Mouse (Mus musculus) liver, embryonic 11.5 days (tissue): ENCODE data around the gene Mlph. TPM values are rescaled to one million over a fixed set of nuclear protein-coding genes. Genes with fewer than 3 reads are reported as not detected.
A peak's percentile ranks its signal among the peaks of the same experiment; 100 is the strongest.

ENCODE experiments used
- ATAC-seq: fragments of 200-750 bp; cut with Nextera tagmentation; replicated peaks from 2 replicates; pipeline ENCODE4 v1.8.0; 2017; ENCODE audit warnings: moderate number of reproducible peaks, mild to moderate bottlenecking, moderate TSS enrichment, moderate library complexity; ENCODE audit not compliant: low FRiP score
- DNase-seq: peaks from one replicate; pipeline ENCODE4 v3.0.0-alpha.2; 2017; ENCODE audit warnings: low spot score
- H3K27ac ChIP-seq: fragments of 300-500 bp; sonication (generic); 2 replicates; pipeline ENCODE4 v1.5.1; 2014; ENCODE audit warnings: mild to moderate bottlenecking, low read depth, low read length, control low read depth
- H3K27me3 ChIP-seq: fragments of 300-500 bp; sonication (generic); replicated peaks from 2 replicates; pipeline ENCODE4 v1.6.1; 2014; ENCODE audit warnings: low read length, mixed read lengths; ENCODE audit not compliant: control insufficient read depth, insufficient read depth
- H3K36me3 ChIP-seq: fragments of 300-500 bp; sonication (generic); 2 replicates; pipeline ENCODE4 v1.6.1; 2014; ENCODE audit warnings: mild to moderate bottlenecking, low read length, moderate library complexity, mixed read lengths; ENCODE audit not compliant: control insufficient read depth, insufficient read depth
- H3K4me1 ChIP-seq: fragments of 300-500 bp; sonication (generic); replicated peaks from 2 replicates; pipeline ENCODE4 v1.6.1; 2014; ENCODE audit warnings: low read length, mixed read lengths; ENCODE audit not compliant: control insufficient read depth, insufficient read depth
- H3K4me2 ChIP-seq: fragments of 300-500 bp; sonication (generic); 2 replicates; pipeline ENCODE4 v1.6.1; 2014; ENCODE audit warnings: mild to moderate bottlenecking, control low read depth, moderate library complexity
- H3K4me3 ChIP-seq: fragments of 300-500 bp; sonication (generic); 2 replicates; pipeline ENCODE4 v1.5.1; 2014; ENCODE audit warnings: low read depth, low read length, control low read depth
- H3K9ac ChIP-seq: fragments of 300-500 bp; sonication (generic); 2 replicates; pipeline ENCODE4 v1.6.1; 2014; ENCODE audit warnings: low read depth, low read length, control low read depth
- H3K9me3 ChIP-seq: fragments of 300-500 bp; sonication (generic); 2 replicates; pipeline ENCODE4 v1.6.1; 2016; ENCODE audit warnings: low read length, inconsistent platforms, mixed read lengths; ENCODE audit not compliant: control insufficient read depth
- WGBS: fragments of 180-500 bp; shearing (Covaris S2); extraction: QIAGEN DNeasy Blood & Tissue Kit; methylation state at CpG from one replicate; pipeline ENCODE4 v1.1.7; 2014; 5-methylcytosine and 5-hydroxymethylcytosine counted together
- polyA plus RNA-seq: library from polyadenylated mRNA; unstranded; fragments of >200 nt; fragmentation: Nextera tagmentation; extraction: Ambion mirVana; gene quantifications from 2 replicates; pipeline ENCODE4 v1.2.1, GENCODE M21; 2014

Mlph gene
- polyA plus RNA-seq, 1 experiment from 2014 or later = not detected

DNA sequence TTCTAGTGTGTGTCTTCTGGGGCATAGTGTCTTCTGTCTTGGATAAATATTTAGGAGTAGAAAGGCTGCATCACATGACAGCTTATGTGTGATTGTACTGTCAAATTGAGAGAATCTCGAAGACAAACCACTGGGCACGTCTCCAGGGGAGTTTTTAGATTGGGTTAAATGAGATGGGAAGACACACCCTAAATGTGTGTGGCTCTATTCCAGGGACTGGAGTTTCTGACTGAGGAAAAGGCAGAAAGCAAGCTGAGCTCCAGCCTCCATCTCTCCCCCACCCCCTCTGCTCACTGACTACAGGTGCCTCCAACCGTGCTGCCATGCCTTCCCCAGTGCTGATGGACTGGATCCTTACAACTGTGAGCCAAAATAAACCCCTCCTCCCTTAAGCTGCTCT, 66.5 kb downstream of the Mlph start:
- no peak for ATAC-seq
- DNase-seq = no peak
- H3K27ac ChIP-seq = no peak overlapping the region

DNA sequence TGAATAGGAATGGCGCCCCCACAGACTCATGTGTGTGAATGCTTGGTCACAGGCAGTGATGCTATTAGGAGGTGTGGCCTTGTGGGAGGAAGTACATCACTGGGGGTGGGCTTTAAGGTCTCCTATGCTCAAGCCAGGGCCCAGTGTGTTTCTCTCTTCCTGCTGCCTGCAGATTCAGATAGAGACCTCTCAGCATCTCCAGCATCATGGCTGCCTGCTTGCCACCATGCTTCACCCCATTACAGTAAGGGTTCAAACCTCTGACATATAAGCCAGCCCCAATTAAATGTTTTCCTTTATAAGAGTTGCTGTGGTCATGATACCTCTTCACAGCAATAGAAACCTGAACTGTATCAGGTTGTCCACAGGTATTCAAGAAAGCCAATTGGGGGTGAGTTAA, 81.0 kb downstream of the Mlph start:
- no peak overlapping the region for H3K27ac ChIP-seq
- H3K36me3 ChIP-seq = no peaks in the 10 kb centered on the region
- peaks cover 19% of the 10 kb centered on the region for H3K27me3 ChIP-seq
- H3K4me2 ChIP-seq = no peak overlapping the region
- 0 out of 2 replicates have a peak, but pooled peaks cover 4% of the 10 kb centered on the region for H3K4me1 ChIP-seq
- no peak overlapping the region for H3K9ac ChIP-seq
- DNase-seq (no peak), ATAC-seq (no peak)
- no peak overlapping the region for H3K4me3 ChIP-seq
- 0 out of 2 replicates have a peak, but pooled peaks cover 2% of the 10 kb centered on the region for H3K9me3 ChIP-seq
- WGBS = 82% methylated on average over 1 of the region's 1 CpGs

More for the DNA sequence above, 66.5 kb downstream of the Mlph start:
- H3K36me3 ChIP-seq = no peaks in the 10 kb centered on the region
- H3K9me3 ChIP-seq = no peaks in the 10 kb centered on the region
- 73% methylated on average over 3 of the region's 3 CpGs for WGBS
- no peak overlapping the region for H3K4me2 ChIP-seq
- no peaks in the 10 kb centered on the region for H3K27me3 ChIP-seq
- no peaks in the 10 kb centered on the region for H3K4me1 ChIP-seq
- H3K4me3 ChIP-seq = no peak overlapping the region
- no peak overlapping the region for H3K9ac ChIP-seq

- Histone ChIP-seq H3K4me2 (no peak overlapping the region), H3K4me3 (no peak overlapping the region), H3K9ac (no peak overlapping the region), H3K4me1 (0 out of 2 replicates have a peak, but pooled peaks cover 7% of the 10 kb centered on the region), H3K36me3 (no peaks in the 10 kb centered on the region), H3K9me3 (0 out of 2 replicates have a peak, but pooled peaks cover 2% of the 10 kb centered on the region), H3K27me3 (peaks cover 19% of the 10 kb centered on the region), H3K27ac (no peak overlapping the region)
- ATAC-seq = no peak
- 51% methylated on average over 4 of the region's 4 CpGs for WGBS
- DNase-seq = no peak
These were observed 82.3 kb downstream of the Mlph start for GRCm38 (mm10) chr1:90997136-90997535.

DNA sequence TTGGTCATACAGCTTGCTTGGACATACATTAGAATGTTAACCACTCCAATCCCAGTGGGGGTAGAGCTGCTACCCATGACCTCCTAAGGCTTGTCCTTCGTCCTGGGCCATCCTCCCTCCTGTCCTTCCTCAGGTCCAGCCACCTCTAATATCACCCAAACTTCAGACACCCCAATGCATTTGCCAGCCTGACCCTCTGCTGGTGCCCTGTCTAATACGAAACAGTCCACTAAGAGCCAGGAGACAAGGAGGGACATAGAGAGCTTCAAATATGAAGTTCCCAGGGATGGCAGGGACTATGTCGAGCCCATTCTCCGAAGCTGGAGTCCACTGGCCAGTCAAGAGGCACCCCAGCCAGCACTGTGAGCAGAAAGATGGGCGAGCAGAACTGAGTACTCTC, 82.8 kb downstream of the Mlph start:
- Histone ChIP-seq H3K4me2 (no peak overlapping the region), H3K4me3 (no peak overlapping the region), H3K27ac (no peak overlapping the region), H3K9ac (no peak overlapping the region), H3K4me1 (0 out of 2 replicates have a peak, but pooled peaks cover 7% of the 10 kb centered on the region), H3K9me3 (0 out of 2 replicates have a peak, but pooled peaks cover 2% of the 10 kb centered on the region), H3K36me3 (no peaks in the 10 kb centered on the region), H3K27me3 (peaks cover 19% of the 10 kb centered on the region)
- 74% methylated on average over 5 of the region's 5 CpGs for WGBS
- ATAC-seq (no peak), DNase-seq (no peak)

GRCm38 (mm10) chr1:90998268-90998890, 83.5 kb downstream of the Mlph start, which contains the start of gene Lrrfip1:
Gene Lrrfip1 (plus strand): TSS chr1:90998737.
- ATAC-seq = peak; percentile 56
- H3K4me2 ChIP-seq = peak within 1 kb of the TSS; percentile 90
- no peak within 1 kb of the TSS for H3K27ac ChIP-seq
- 0 out of 2 replicates have a peak, but pooled peaks cover 2% of the 10 kb centered on the region for H3K9me3 ChIP-seq
- peak within 1 kb of the TSS; percentile 61 for H3K4me3 ChIP-seq
- no peaks in the 10 kb centered on the region for H3K36me3 ChIP-seq
- peak; percentile 54 for DNase-seq
- H3K9ac ChIP-seq = peak within 1 kb of the TSS; percentile 63
- H3K27me3 ChIP-seq = peaks cover 19% of the 10 kb centered on the region
- H3K4me1 ChIP-seq = 0 out of 2 replicates have a peak, but pooled peaks cover 7% of the 10 kb centered on the region
- 3% methylated on average over 57 of the region's 59 CpGs for WGBS

DNA sequence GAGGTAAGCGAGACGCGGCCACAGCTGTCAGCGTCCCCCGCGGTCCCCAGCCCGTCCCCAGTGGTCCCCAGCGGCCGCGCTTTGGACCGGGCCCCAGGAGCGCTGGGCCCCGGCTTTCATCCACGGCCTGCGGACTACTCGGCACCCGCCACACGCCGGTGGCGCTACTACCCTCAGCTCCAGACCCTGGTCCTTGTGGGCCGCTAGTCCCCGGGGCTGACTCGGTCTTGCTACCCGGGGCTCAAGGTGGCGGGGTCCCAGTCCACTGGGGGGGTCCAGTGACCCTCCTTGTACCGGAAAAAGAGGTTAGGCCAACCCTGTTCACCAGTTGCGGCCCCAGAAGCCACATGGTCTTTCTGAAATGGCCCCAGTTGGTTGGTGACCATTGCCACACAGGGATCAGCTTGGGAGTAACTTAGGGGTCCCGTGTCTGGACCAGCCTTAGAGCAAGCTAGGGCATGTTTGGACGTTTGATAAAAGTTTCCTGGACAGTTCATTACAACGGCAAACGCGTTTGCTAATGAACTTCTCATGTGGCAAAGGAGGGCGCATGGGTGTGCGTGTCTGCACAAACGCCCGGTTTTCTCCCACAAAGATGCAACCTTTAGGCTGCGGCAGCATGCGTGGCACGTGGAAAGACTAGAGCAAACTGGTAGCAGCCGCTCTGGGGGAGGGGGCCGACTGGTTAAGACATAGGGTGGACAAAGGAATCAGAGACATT, 84.2 kb downstream of the Mlph start:
- Histone ChIP-seq H3K9ac (peak overlapping the region; percentile 63), H3K36me3 (no peaks in the 10 kb centered on the region), H3K9me3 (0 out of 2 replicates have a peak, but pooled peaks cover 2% of the 10 kb centered on the region), H3K4me2 (peak overlapping the region; percentile 90), H3K27me3 (peaks cover 19% of the 10 kb centered on the region), H3K4me1 (0 out of 2 replicates have a peak, but pooled peaks cover 7% of the 10 kb centered on the region), H3K27ac (no peak overlapping the region), H3K4me3 (peak overlapping the region; percentile 61)
- DNase-seq (peak; percentile 46), ATAC-seq (peak; percentile 45)
- WGBS = 4% methylated on average over 41 of the region's 41 CpGs

- DNase-seq (no peak), ATAC-seq (no peak)
- Histone ChIP-seq H3K27me3 (peaks cover 19% of the 10 kb centered on the region), H3K9me3 (0 out of 2 replicates have a peak, but pooled peaks cover 2% of the 10 kb centered on the region), H3K36me3 (no peaks in the 10 kb centered on the region), H3K9ac (no peak overlapping the region), H3K4me1 (0 out of 2 replicates have a peak, but pooled peaks cover 7% of the 10 kb centered on the region), H3K4me3 (peak overlapping the region; percentile 61; the same call in 1 of the 2 replicates), H3K27ac (no peak overlapping the region), H3K4me2 (peak overlapping the region; percentile 90)
- WGBS = 60% methylated on average over 10 of the region's 10 CpGs
These were observed 85.2 kb downstream of the Mlph start for GRCm38 (mm10) chr1:90999911-91000601.
